ENCODE assay signal across 10 mouse cellular contexts in genomic region chr12:84154786-84155522, GRCm38 (mm10). TPM values are rescaled to one million over a fixed set of nuclear protein-coding genes. Genes with fewer than 3 reads are reported as not detected.
DNase-seq lines count a peak whose midpoint lies in the region; ATAC-seq lines count a peak whose summit lies in the region.
"Had no signal": no experiment of that assay in that cellular context is flagged by ENCODE, and none has a peak within 500 bp of the region (broad histone marks: within the 10 kb centered on the region; RNA-seq: fewer than 3 reads in every experiment).

No protein-coding gene starts in this region.

- no peak overlapping the region for H3K4me2 ChIP-seq in limb, embryonic 11.5 days (ENCODE audit: low read depth, severe bottlenecking)
- H3K4me2 ChIP-seq in heart, embryonic 15.5 days: no peak overlapping the region
- H3K4me2 ChIP-seq: midbrain, embryonic 12.5 days had no signal

- DNase-seq in limb, embryonic 11.5 days (ENCODE audit: low spot score): peak; percentile 18
- no peak for DNase-seq in limb, embryonic 10.5 days (ENCODE audit: low spot score)
- peak; percentile 96 for DNase-seq in cerebellum, adult 9-11 months
- peak; percentile 64 to 79 for DNase-seq in lung, postnatal 4 days
- no peak for DNase-seq in thymus, adult 18-20 months
- DNase-seq in spleen, postnatal 10 days (ENCODE audit: low spot score in 2 of 2): no peak

- no peaks in the 10 kb centered on the region for H3K27me3 ChIP-seq in limb, embryonic 11.5 days (ENCODE audit: control insufficient read depth, insufficient read depth, low read length)
- no peaks in the 10 kb centered on the region for H3K27me3 ChIP-seq in limb, embryonic 10.5 days (ENCODE audit: low read depth, poor library complexity, severe bottlenecking)
- no peaks in the 10 kb centered on the region for H3K27me3 ChIP-seq in heart, embryonic 15.5 days
- H3K27me3 ChIP-seq: midbrain, embryonic 12.5 days had no signal

- no peak overlapping the region for H3K27ac ChIP-seq in limb, embryonic 11.5 days (replicated peaks; ENCODE audit: low read depth, low read length)
- H3K27ac ChIP-seq in limb, embryonic 10.5 days: no peak overlapping the region
- H3K27ac ChIP-seq in heart, embryonic 15.5 days: peak overlapping the region; percentile 63
- H3K27ac ChIP-seq: midbrain, embryonic 12.5 days had no signal

- H3K9me3 ChIP-seq in limb, embryonic 11.5 days (ENCODE audit: control insufficient read depth, low read length): no peaks in the 10 kb centered on the region
- H3K9me3 ChIP-seq in limb, embryonic 10.5 days (replicated peaks): no peaks in the 10 kb centered on the region
- no peaks in the 10 kb centered on the region for H3K9me3 ChIP-seq in heart, embryonic 15.5 days (replicated peaks)
- H3K9me3 ChIP-seq: G1E; midbrain, embryonic 12.5 days had no signal

- H3K9ac ChIP-seq in limb, embryonic 11.5 days (ENCODE audit: low read length): no peak overlapping the region
- no peak overlapping the region for H3K9ac ChIP-seq in heart, embryonic 15.5 days
- H3K9ac ChIP-seq: midbrain, embryonic 12.5 days had no signal

- WGBS in limb, embryonic 11.5 days: 52% methylated on average over 11 of the region's 11 CpGs
- 53% methylated on average over 11 of the region's 11 CpGs for WGBS in limb, embryonic 10.5 days
- WGBS in heart, embryonic 15.5 days: 49% methylated on average over 11 of the region's 11 CpGs

- H3K4me1 ChIP-seq in limb, embryonic 11.5 days (ENCODE audit: control insufficient read depth, insufficient read depth, low read length): no peaks in the 10 kb centered on the region
- H3K4me1 ChIP-seq in limb, embryonic 10.5 days: peaks cover 6% of the 10 kb centered on the region
- H3K4me1 ChIP-seq in heart, embryonic 15.5 days (replicated peaks): peaks cover 39% of the 10 kb centered on the region

- no peak for ATAC-seq in limb, embryonic 11.5 days (ENCODE audit: insufficient number of reproducible peaks, low FRiP score, low TSS enrichment, low read depth)
- no peak; the same call in 1 of the 2 replicates for ATAC-seq in heart, embryonic 15.5 days (replicated peaks; ENCODE audit: insufficient number of reproducible peaks, insufficient read depth, low FRiP score, low read depth)
- no peak for ATAC-seq in CD4-positive, CD25-positive, alpha-beta regulatory T cell, adult 4 months

- H3K36me3 ChIP-seq in limb, embryonic 11.5 days (ENCODE audit: control insufficient read depth, insufficient read depth, low read length): peaks cover 26% of the 10 kb centered on the region
- H3K36me3 ChIP-seq in limb, embryonic 10.5 days: peaks cover 97% of the 10 kb centered on the region
- H3K36me3 ChIP-seq in heart, embryonic 15.5 days: peaks cover 58% of the 10 kb centered on the region

- no peak overlapping the region for H3K4me3 ChIP-seq in limb, embryonic 11.5 days (ENCODE audit: low read depth, low read length)
- no peak overlapping the region for H3K4me3 ChIP-seq in limb, embryonic 10.5 days
- no peak overlapping the region for H3K4me3 ChIP-seq in heart, embryonic 15.5 days
- H3K4me3 ChIP-seq: midbrain, embryonic 12.5 days had no signal

RNA-seq across cellular contexts. Expression of gene Pnma1, which starts 6.7 kb away (rescaled TPM):
- polyA plus RNA-seq in limb, embryonic 11.5 days (2014; fragmentation: Nextera tagmentation; extraction: Ambion mirVana): 0.70 and 0.99 TPM in 2 replicates
- polyA plus RNA-seq in limb, embryonic 10.5 days (2016; fragmentation: Nextera tagmentation; extraction: Ambion mirVana): 1.2 TPM in 2 replicates
- polyA plus RNA-seq in heart, embryonic 15.5 days (2015; fragmentation: Nextera tagmentation; extraction: Ambion mirVana): 0.42 and 0.55 TPM in 2 replicates
- not detected for polyA plus RNA-seq in CD4-positive, CD25-positive, alpha-beta regulatory T cell, adult 4 months (2017; shearing (Covaris generic))

RNA-seq across cellular contexts. Expression of gene Dnal1, which starts 40.8 kb away (rescaled TPM):
- polyA plus RNA-seq in limb, embryonic 11.5 days (2014; fragmentation: Nextera tagmentation; extraction: Ambion mirVana): 6.1 TPM in 2 replicates
- 3.7 and 4.9 TPM in 2 replicates for polyA plus RNA-seq in limb, embryonic 10.5 days (2016; fragmentation: Nextera tagmentation; extraction: Ambion mirVana)
- 3.3 TPM in 2 replicates for polyA plus RNA-seq in heart, embryonic 15.5 days (2015; fragmentation: Nextera tagmentation; extraction: Ambion mirVana)
- polyA plus RNA-seq in CD4-positive, CD25-positive, alpha-beta regulatory T cell, adult 4 months (2017; shearing (Covaris generic)): under 1 TPM; 0.10 to 0.12 TPM

RNA-seq across cellular contexts. Expression of gene Acot6, which starts 54.5 kb away (rescaled TPM):
- polyA plus RNA-seq in limb, embryonic 11.5 days (2014; fragmentation: Nextera tagmentation; extraction: Ambion mirVana): 1.1 TPM in 2 replicates
- polyA plus RNA-seq in limb, embryonic 10.5 days (2016; fragmentation: Nextera tagmentation; extraction: Ambion mirVana): 0.48 and 0.73 TPM in 2 replicates
- 0.83 and 0.93 TPM in 2 replicates for polyA plus RNA-seq in heart, embryonic 15.5 days (2015; fragmentation: Nextera tagmentation; extraction: Ambion mirVana)
- 1 to 10 TPM in 1 of 2 experiments, under 1 TPM in 1; 0.77 to 1.0 TPM for polyA plus RNA-seq in CD4-positive, CD25-positive, alpha-beta regulatory T cell, adult 4 months (2017; shearing (Covaris generic))
- polyA plus RNA-seq: G1E had no signal

Comparison
In these comparisons a context has a peak if more than half of its experiments do, and no peak if none do; other contexts are left out.
1. DNase-seq: peak in limb, embryonic 11.5 days (single experiment), cerebellum, adult 9-11 months (single experiment) and lung, postnatal 4 days (2 of 2); none in limb, embryonic 10.5 days (single experiment), thymus, adult 18-20 months (0 of 2) and spleen, postnatal 10 days (0 of 2).